Comparison of ENCODE assay signal across 8 mouse cellular contexts in genomic region chr2:91749811-91750261, GRCm38 (mm10). TPM values are rescaled to one million over a fixed set of nuclear protein-coding genes. Genes with fewer than 3 reads are reported as not detected.
A peak's percentile ranks its signal among the peaks of the same experiment; 100 is the strongest.
DNase-seq lines count a peak whose midpoint lies in the region; ATAC-seq and TF ChIP-seq lines count a peak whose summit lies in the region.
"Had no signal": no experiment of that assay in that cellular context is flagged by ENCODE, and none has a peak within 500 bp of the region (broad histone marks: within the 10 kb centered on the region; RNA-seq: fewer than 3 reads in every experiment).

No protein-coding gene starts in this region.

- DNase-seq in layer of hippocampus, adult 11-12 months (ENCODE audit: low spot score) = peak; percentile 17
- no peak for DNase-seq in layer of hippocampus, adult 9-11 months
- DNase-seq in cerebellum, postnatal 10 days = peak; percentile 34 to 51
- peak; percentile 77 for DNase-seq in gastrocnemius, postnatal 25 days
- DNase-seq in kidney, postnatal 14 days = peak; percentile 62
- DNase-seq in stomach, postnatal 0 days (ENCODE audit: low spot score) = no peak
- DNase-seq in testis, postnatal 10 days (ENCODE audit: low spot score) = no peak

- no peaks in the 10 kb centered on the region for H3K9me3 ChIP-seq in stomach, postnatal 0 days (ENCODE audit: control insufficient read depth, low read length)

- H3K9ac ChIP-seq in stomach, postnatal 0 days (ENCODE audit: low read length) = no peak overlapping the region
- H3K9ac ChIP-seq: hindbrain, embryonic 14.5 days had no signal

- H3K4me3 ChIP-seq in stomach, postnatal 0 days (ENCODE audit: low read depth, low read length) = no peak overlapping the region

- no peak overlapping the region for H3K4me2 ChIP-seq in stomach, postnatal 0 days (replicated peaks; ENCODE audit: low read depth)
- H3K4me2 ChIP-seq: hindbrain, embryonic 14.5 days had no signal

- WGBS in stomach, postnatal 0 days = 47% methylated on average over 2 of the region's 2 CpGs

- ATAC-seq in stomach, postnatal 0 days (ENCODE audit: low FRiP score, low TSS enrichment) = no peak

- H3K36me3 ChIP-seq in stomach, postnatal 0 days (ENCODE audit: control insufficient read depth, insufficient read depth, low read length) = no peaks in the 10 kb centered on the region

- H3K4me1 ChIP-seq in stomach, postnatal 0 days (replicated peaks; ENCODE audit: control insufficient read depth, insufficient read depth) = no peaks in the 10 kb centered on the region

- no peak for TF ChIP-seq CTCF in stomach, postnatal 0 days (IDR thresholded peaks at IDR 0.05; ENCODE audit: low read depth)

- TF ChIP-seq EP300 in stomach, postnatal 0 days (optimal IDR thresholded peaks at IDR 0.05) = no peak

- no peaks in the 10 kb centered on the region for H3K27me3 ChIP-seq in stomach, postnatal 0 days (ENCODE audit: control insufficient read depth, insufficient read depth, low read length)

- H3K27ac ChIP-seq in stomach, postnatal 0 days (replicated peaks) = no peak overlapping the region
- H3K27ac ChIP-seq: hindbrain, embryonic 14.5 days had no signal

RNA-seq across cellular contexts. Expression of gene Ambra1, which starts 19.9 kb away (rescaled TPM):
- 10 to 100 TPM; 12.6 to 13.0 TPM for total RNA-seq in gastrocnemius, postnatal 25 days (2021)
- 5.7 and 6.3 TPM in 2 replicates for polyA plus RNA-seq in stomach, postnatal 0 days (2015; fragmentation: Nextera tagmentation; extraction: Ambion mirVana)

RNA-seq across cellular contexts. Expression of gene Harbi1, which starts 39.2 kb away (rescaled TPM):
- 1 to 10 TPM; 3.4 TPM for total RNA-seq in gastrocnemius, postnatal 25 days (2021)
- 10.5 and 12.3 TPM in 2 replicates for polyA plus RNA-seq in stomach, postnatal 0 days (2015; fragmentation: Nextera tagmentation; extraction: Ambion mirVana)

RNA-seq across cellular contexts. Expression of gene Atg13, which starts 39.5 kb away (rescaled TPM):
- total RNA-seq in gastrocnemius, postnatal 25 days (2021) = 10 to 100 TPM; 23.4 to 24.4 TPM
- polyA plus RNA-seq in stomach, postnatal 0 days (2015; fragmentation: Nextera tagmentation; extraction: Ambion mirVana) = 23.2 and 24.2 TPM in 2 replicates

Comparison
In these comparisons a context has a peak if more than half of its experiments do, and no peak if none do; other contexts are left out.
1. DNase-seq: peak in layer of hippocampus, adult 11-12 months (single experiment), cerebellum, postnatal 10 days (2 of 2), gastrocnemius, postnatal 25 days (single experiment) and kidney, postnatal 14 days (single experiment); none in layer of hippocampus, adult 9-11 months (single experiment), stomach, postnatal 0 days (single experiment) and testis, postnatal 10 days (single experiment).